Mouse (Mus musculus) limb, embryonic 14.5 days (tissue): ENCODE measurements at regions not wholly inside any gene's neighbourhood (a gene's known extent, or its start where the extent isn't known, plus 50 kb on each side); places are given as distances from the start of the nearest gene placed in this dataset.

Experiments
- ATAC-seq: fragments of 200-750 bp; cut with Nextera tagmentation; 2 replicates; pipeline ENCODE4 v1.8.0; 2017; ENCODE audit warnings: low read depth, moderate number of reproducible peaks, moderate TSS enrichment; ENCODE audit not compliant: low FRiP score
- DNase-seq: peaks from one replicate; pipeline ENCODE4 v3.0.0-alpha.2; 2015; ENCODE audit warnings: low spot score
- H3K27ac ChIP-seq: fragments of 300-500 bp; sonication (generic); replicated peaks from 2 replicates; pipeline ENCODE4 v1.5.1; 2014; ENCODE audit warnings: low read depth, mild to moderate bottlenecking, low read length, moderate library complexity, mixed read lengths
- H3K27me3 ChIP-seq: fragments of 300-500 bp; sonication (generic); 2 replicates; pipeline ENCODE4 v1.6.1; 2014; ENCODE audit warnings: low read length, mixed read lengths; ENCODE audit not compliant: control insufficient read depth, insufficient read depth
- H3K36me3 ChIP-seq: fragments of 300-500 bp; sonication (generic); 2 replicates; pipeline ENCODE4 v1.6.1; 2014; ENCODE audit warnings: mild to moderate bottlenecking, low read length, moderate library complexity, mixed read lengths; ENCODE audit not compliant: control insufficient read depth, insufficient read depth
- H3K4me1 ChIP-seq: fragments of 300-500 bp; sonication (generic); 2 replicates; pipeline ENCODE4 v1.6.1; 2014; ENCODE audit warnings: antibody characterized with exemption, low read length, mixed read lengths; ENCODE audit not compliant: control insufficient read depth, insufficient read depth
- H3K4me2 ChIP-seq: fragments of 300-500 bp; sonication (generic); replicated peaks from 2 replicates; pipeline ENCODE4 v1.6.1; 2014; ENCODE audit warnings: low read depth, mild to moderate bottlenecking, low read length, moderate library complexity; ENCODE audit not compliant: severe bottlenecking
- H3K4me3 ChIP-seq: fragments of 300-500 bp; sonication (generic); replicated peaks from 2 replicates; pipeline ENCODE4 v1.5.1; 2014; ENCODE audit warnings: low read length
- H3K9ac ChIP-seq: fragments of 300-500 bp; sonication (generic); 2 replicates; pipeline ENCODE4 v1.6.1; 2014; ENCODE audit warnings: mild to moderate bottlenecking, low read depth, low read length, moderate library complexity; ENCODE audit not compliant: severe bottlenecking
- H3K9me3 ChIP-seq: fragments of 300-500 bp; sonication (generic); 2 replicates; pipeline ENCODE4 v1.6.1; 2016; ENCODE audit warnings: low read length; ENCODE audit not compliant: control insufficient read depth
- POLR2A ChIP-seq: fragments of 200-500 bp; IDR thresholded peaks from 2 replicates; pipeline ENCODE4 v1.8.0; 2012; ENCODE audit warnings: inconsistent platforms, mild to moderate bottlenecking, moderate library complexity, borderline replicate concordance; ENCODE audit not compliant: insufficient read depth, insufficient read length; ENCODE audit errors: extremely low read depth
- WGBS: fragments of 180-500 bp; shearing (Covaris S2); extraction: QIAGEN DNeasy Blood & Tissue Kit; methylation state at CpG from one replicate; pipeline ENCODE4 v1.1.7; 2014; 5-methylcytosine and 5-hydroxymethylcytosine counted together

- no peaks in the 10 kb centered on the region for H3K36me3 ChIP-seq
- 62% methylated on average over 5 of the region's 5 CpGs for WGBS
- H3K27ac ChIP-seq = no peak overlapping the region
- H3K4me2 ChIP-seq = no peak overlapping the region
- H3K9me3 ChIP-seq = no peaks in the 10 kb centered on the region
- no peaks in the 10 kb centered on the region for H3K4me1 ChIP-seq
- DNase-seq = no peak
- no peak overlapping the region for H3K4me3 ChIP-seq
- no peaks in the 10 kb centered on the region for H3K27me3 ChIP-seq
- no peak for ATAC-seq
- TF ChIP-seq POLR2A = no peak
- no peak overlapping the region for H3K9ac ChIP-seq
Measured at GRCm38 (mm10) chr4:124542696-124543095, 67.9 kb downstream of the 3100002H09Rik start.

GRCm38 (mm10) chr4:124538471-124538870, 72.1 kb downstream of the 3100002H09Rik start:
- WGBS = 90% methylated on average over 5 of the region's 5 CpGs
- H3K9me3 ChIP-seq = no peaks in the 10 kb centered on the region
- DNase-seq (no peak), ATAC-seq (no peak)
- no peak overlapping the region for H3K4me2 ChIP-seq
- no peaks in the 10 kb centered on the region for H3K4me1 ChIP-seq
- no peaks in the 10 kb centered on the region for H3K27me3 ChIP-seq
- TF ChIP-seq POLR2A = no peak
- no peak overlapping the region for H3K27ac ChIP-seq
- no peaks in the 10 kb centered on the region for H3K36me3 ChIP-seq
- H3K9ac ChIP-seq = no peak overlapping the region
- no peak overlapping the region for H3K4me3 ChIP-seq

GRCm38 (mm10) chr4:124537681-124538080, 72.9 kb downstream of the 3100002H09Rik start:
- H3K4me3 ChIP-seq = no peak overlapping the region
- H3K9ac ChIP-seq = no peak overlapping the region
- no peaks in the 10 kb centered on the region for H3K9me3 ChIP-seq
- H3K27me3 ChIP-seq = no peaks in the 10 kb centered on the region
- H3K36me3 ChIP-seq = no peaks in the 10 kb centered on the region
- ATAC-seq (no peak), DNase-seq (no peak)
- H3K4me2 ChIP-seq = no peak overlapping the region
- WGBS = 71% methylated on average over 5 of the region's 5 CpGs
- TF ChIP-seq POLR2A = no peak
- H3K4me1 ChIP-seq = no peaks in the 10 kb centered on the region
- no peak overlapping the region for H3K27ac ChIP-seq

GRCm38 (mm10) chr4:124533614-124534013, 77.0 kb downstream of the 3100002H09Rik start:
- Histone ChIP-seq H3K4me3 (no peak overlapping the region), H3K4me1 (no peaks in the 10 kb centered on the region), H3K27ac (no peak overlapping the region), H3K9me3 (no peaks in the 10 kb centered on the region), H3K36me3 (no peaks in the 10 kb centered on the region), H3K4me2 (no peak overlapping the region), H3K9ac (no peak overlapping the region), H3K27me3 (no peaks in the 10 kb centered on the region)
- no peak for DNase-seq
- no peak for TF ChIP-seq POLR2A
- no peak for ATAC-seq
- WGBS = 69% methylated on average over 5 of the region's 6 CpGs

- H3K27me3 ChIP-seq = peaks cover 4% of the 10 kb centered on the region; the same call in 1 of the 2 replicates
- ATAC-seq (no peak), DNase-seq (no peak)
- H3K9me3 ChIP-seq = no peaks in the 10 kb centered on the region
- WGBS = 58% methylated on average over 9 of the region's 9 CpGs
- H3K4me1 ChIP-seq = peaks cover 13% of the 10 kb centered on the region
- H3K36me3 ChIP-seq = no peaks in the 10 kb centered on the region
- no peak for TF ChIP-seq POLR2A
- H3K4me3 ChIP-seq = no peak overlapping the region
- no peak overlapping the region for H3K27ac ChIP-seq
- no peak overlapping the region for H3K4me2 ChIP-seq
- no peak overlapping the region for H3K9ac ChIP-seq
Measured at GRCm38 (mm10) chr4:124530596-124530995, 80.0 kb downstream of the 3100002H09Rik start.

GRCm38 (mm10) chr4:124526822-124527221, 83.8 kb downstream of the 3100002H09Rik start:
- Histone ChIP-seq H3K36me3 (no peaks in the 10 kb centered on the region), H3K27me3 (peaks cover 8% of the 10 kb centered on the region; the same call in 1 of the 2 replicates), H3K4me3 (no peak overlapping the region), H3K4me2 (no peak overlapping the region), H3K9me3 (no peaks in the 10 kb centered on the region), H3K4me1 (peaks cover 13% of the 10 kb centered on the region), H3K9ac (no peak overlapping the region), H3K27ac (no peak overlapping the region)
- 26% methylated on average over 10 of the region's 10 CpGs for WGBS
- DNase-seq = no peak
- ATAC-seq = no peak
- no peak for TF ChIP-seq POLR2A
